Mouse (Mus musculus): ENCODE measurements around the gene Safb.
"Not testable (repeated sequence)": the region's sequence is repeated elsewhere in the genome, so short reads cannot be mapped to it uniquely, and the experiment has no call there.

The Safb gene

GRCm38 (mm10) chr17:56609452-56610171 is 25.0 kb downstream of the Safb start, which contains the start of gene 2410015M20Rik:
TSS of gene 2410015M20Rik (minus strand) at chr17:56609771.
- DNase-seq (ENCODE audit: low read depth, low spot score), result peak; percentile 95

- DNase-seq (ENCODE audit: low read depth, low spot score), result no peak
Observed at GRCm38 (mm10) chr17:56611323-56611722, 26.7 kb downstream of the Safb start.

- DNase-seq (ENCODE audit: low read depth, low spot score), result no peak
Observed at GRCm38 (mm10) chr17:56611861-56612564, 27.4 kb downstream of the Safb start.

GRCm38 (mm10) chr17:56612565-56612939 is 27.9 kb downstream of the Safb start:
- DNase-seq (ENCODE audit: low read depth, low spot score), result not testable (repeated sequence)

- peak; percentile 83 for DNase-seq (ENCODE audit: low read depth, low spot score)
Observed at GRCm38 (mm10) chr17:56613236-56613844, 28.7 kb downstream of the Safb start, which contains the start of gene Rpl36. TSS of gene Rpl36 (plus strand) at chr17:56613416.

GRCm38 (mm10) chr17:56613893-56614292 is 29.3 kb downstream of the Safb start:
- not testable (repeated sequence) for DNase-seq (ENCODE audit: low read depth, low spot score)

- no peak for DNase-seq (ENCODE audit: low read depth, low spot score)
Observed at GRCm38 (mm10) chr17:56614391-56615135, 29.9 kb downstream of the Safb start.

GRCm38 (mm10) chr17:56615136-56615784 is 30.6 kb downstream of the Safb start:
- no peak for DNase-seq (ENCODE audit: low read depth, low spot score)

GRCm38 (mm10) chr17:56615792-56616191 is 31.2 kb downstream of the Safb start:
- DNase-seq (ENCODE audit: low read depth, low spot score), result no peak

- no peak for DNase-seq (ENCODE audit: low read depth, low spot score)
Observed at GRCm38 (mm10) chr17:56616725-56617124, 32.1 kb downstream of the Safb start.

GRCm38 (mm10) chr17:56617628-56618027 is 33.0 kb downstream of the Safb start:
- no peak for DNase-seq (ENCODE audit: low read depth, low spot score)

GRCm38 (mm10) chr17:56625495-56625894 is 40.9 kb downstream of the Safb start:
- DNase-seq (ENCODE audit: low read depth, low spot score), result no peak

GRCm38 (mm10) chr17:56626260-56626659 is 41.6 kb downstream of the Safb start:
- DNase-seq (ENCODE audit: low read depth, low spot score), result no peak

GRCm38 (mm10) chr17:56626754-56627470 is 42.3 kb downstream of the Safb start, which contains the start of gene Lonp1:
TSS of gene Lonp1 (minus strand) at chr17:56626887.
- peak; percentile 95 for DNase-seq (ENCODE audit: low read depth, low spot score)

- DNase-seq (ENCODE audit: low read depth, low spot score), result peak; percentile 34
Observed at GRCm38 (mm10) chr17:56627530-56628277, 43.1 kb downstream of the Safb start, which contains the start of gene Catsperd. TSS of gene Catsperd (plus strand) at chr17:56628143.

- not testable (repeated sequence) for DNase-seq (ENCODE audit: low read depth, low spot score)
Observed at GRCm38 (mm10) chr17:56629800-56630781, 45.5 kb downstream of the Safb start.

- no peak for DNase-seq (ENCODE audit: low read depth, low spot score)
Observed at GRCm38 (mm10) chr17:56631807-56632206, 47.2 kb downstream of the Safb start.

GRCm38 (mm10) chr17:56634023-56634422 is 49.4 kb downstream of the Safb start:
- no peak for DNase-seq (ENCODE audit: low read depth, low spot score)
